Mouse (Mus musculus) midbrain, postnatal 0 days (tissue): Measurements from ENCODE around the gene Unc13d. TPM values are rescaled to one million over a fixed set of nuclear protein-coding genes. Genes with fewer than 3 reads are reported as not detected.

Source experiments
- ATAC-seq: fragments of 200-750 bp; cut with Nextera tagmentation; 2 replicates; pipeline ENCODE4 v1.8.0; 2017; ENCODE audit warnings: moderate number of reproducible peaks, mild to moderate bottlenecking, moderate TSS enrichment, moderate library complexity; ENCODE audit not compliant: low FRiP score
- DNase-seq: peaks from one replicate; pipeline ENCODE4 v3.0.0-alpha.2; 2015; ENCODE audit warnings: low spot score
- H3K27ac ChIP-seq: fragments of 300-500 bp; sonication (generic); 2 replicates; pipeline ENCODE4 v1.5.1; 2014; ENCODE audit warnings: low read depth, mild to moderate bottlenecking, low read length, mixed read lengths
- H3K27me3 ChIP-seq: fragments of 300-500 bp; sonication (generic); 2 replicates; pipeline ENCODE4 v1.6.1; 2014; ENCODE audit warnings: low read length, control low read depth, mixed read lengths; ENCODE audit not compliant: insufficient read depth
- H3K36me3 ChIP-seq: fragments of 300-500 bp; sonication (generic); 2 replicates; pipeline ENCODE4 v1.6.1; 2014; ENCODE audit warnings: low read length, control low read depth, mixed read lengths; ENCODE audit not compliant: insufficient read depth
- H3K4me1 ChIP-seq: fragments of 300-500 bp; sonication (generic); 2 replicates; pipeline ENCODE4 v1.6.1; 2014; ENCODE audit warnings: mild to moderate bottlenecking, control low read depth, antibody characterized with exemption, low read length, mixed read lengths; ENCODE audit not compliant: insufficient read depth
- H3K4me2 ChIP-seq: fragments of 300-500 bp; sonication (generic); 2 replicates; pipeline ENCODE4 v1.6.1; 2014; ENCODE audit warnings: low read depth, mild to moderate bottlenecking, low read length, mixed read lengths; ENCODE audit not compliant: poor library complexity, severe bottlenecking
- H3K4me3 ChIP-seq: fragments of 300-500 bp; sonication (generic); 2 replicates; pipeline ENCODE4 v1.5.1; 2014; ENCODE audit warnings: low read depth, mild to moderate bottlenecking, low read length, moderate library complexity
- H3K9ac ChIP-seq: fragments of 300-500 bp; sonication (generic); replicated peaks from 2 replicates; pipeline ENCODE4 v1.6.1; 2014; ENCODE audit warnings: mild to moderate bottlenecking, low read length, moderate library complexity, mixed read lengths; ENCODE audit not compliant: poor library complexity, severe bottlenecking
- H3K9me3 ChIP-seq: fragments of 300-500 bp; sonication (generic); 2 replicates; pipeline ENCODE4 v1.6.1; 2016; ENCODE audit warnings: low read length, control low read depth
- CTCF ChIP-seq: IDR thresholded peaks from 2 replicates; pipeline ENCODE4 v1.5.1; 2016; ENCODE audit warnings: antibody characterized with exemption, mild to moderate bottlenecking
- WGBS: fragments of 180-500 bp; shearing (Covaris S2); extraction: QIAGEN DNeasy Blood & Tissue Kit; methylation state at CpG from one replicate; pipeline ENCODE4 v1.1.7; 2014; 5-methylcytosine and 5-hydroxymethylcytosine counted together
- polyA plus RNA-seq: library from polyadenylated mRNA; unstranded; fragments of >200 nt; fragmentation: Nextera tagmentation; extraction: Ambion mirVana; gene quantifications from 2 replicates; pipeline ENCODE4 v1.2.1, GENCODE M21; 2015
- total RNA-seq: library from RNA; depleted of rRNA; stranded (reverse); fragments of >200 nt; gene quantifications from 2 replicates; pipeline ENCODE4 v1.2.3, GENCODE M21; 2014

Gene Unc13d
- total and polyA plus RNA-seq, 2 experiments from 2014 or later, result 0.22 to 0.77 TPM

- DNase-seq (no peak), ATAC-seq (no peak)
- no peak for TF ChIP-seq CTCF
- Histone ChIP-seq H3K9ac (no peak overlapping the region), H3K36me3 (peaks cover 43% of the 10 kb centered on the region), H3K4me2 (no peak overlapping the region), H3K4me1 (0 out of 2 replicates have a peak, but pooled peaks cover 3% of the 10 kb centered on the region), H3K4me3 (no peak overlapping the region), H3K9me3 (no peaks in the 10 kb centered on the region), H3K27ac (no peak overlapping the region), H3K27me3 (no peaks in the 10 kb centered on the region)
- 89% methylated on average over 14 of the region's 14 CpGs for WGBS
Observed at GRCm38 (mm10) chr11:116083096-116083672, 5.4 kb upstream of the Unc13d start.

DNA sequence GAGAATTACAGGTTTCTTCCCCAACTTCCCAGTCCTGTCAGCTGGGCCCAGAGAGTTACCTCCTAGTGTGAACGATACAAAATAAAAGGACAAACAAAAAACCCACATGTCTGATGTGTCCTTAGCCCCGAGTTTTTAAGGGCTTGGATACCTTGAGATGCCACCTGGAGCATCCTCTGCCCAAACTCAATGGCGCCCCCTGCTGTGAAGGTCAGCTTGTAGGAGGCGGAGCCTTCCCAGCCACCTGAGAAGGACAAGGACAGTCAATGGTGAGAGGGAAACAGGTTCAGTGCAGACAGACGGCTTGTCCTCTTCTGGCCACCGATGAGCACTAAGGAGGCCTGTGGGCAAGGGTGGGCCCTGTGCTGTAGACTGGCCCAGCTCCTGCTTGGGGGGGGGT is 3.3 kb upstream of the Unc13d start:
- H3K4me1 ChIP-seq, result 0 out of 2 replicates have a peak, but pooled peaks cover 3% of the 10 kb centered on the region
- H3K4me2 ChIP-seq, result no peak overlapping the region
- TF ChIP-seq CTCF, result peak; percentile 43; the same call in 1 of the 2 replicates
- DNase-seq (no peak), ATAC-seq (no peak)
- H3K27ac ChIP-seq, result no peak overlapping the region
- H3K36me3 ChIP-seq, result peaks cover 43% of the 10 kb centered on the region
- H3K4me3 ChIP-seq, result no peak overlapping the region
- H3K27me3 ChIP-seq, result no peaks in the 10 kb centered on the region
- WGBS, result 67% methylated on average over 6 of the region's 6 CpGs
- no peak overlapping the region for H3K9ac ChIP-seq
- H3K9me3 ChIP-seq, result no peaks in the 10 kb centered on the region

- TF ChIP-seq CTCF, result no peak
- Histone ChIP-seq H3K9me3 (no peaks in the 10 kb centered on the region), H3K9ac (no peak overlapping the region), H3K4me3 (no peak overlapping the region), H3K4me1 (no peaks in the 10 kb centered on the region), H3K27me3 (no peaks in the 10 kb centered on the region), H3K4me2 (no peak overlapping the region), H3K36me3 (peaks cover 43% of the 10 kb centered on the region), H3K27ac (no peak overlapping the region)
- no peak for DNase-seq
- ATAC-seq, result no peak
- WGBS, result 72% methylated on average over 10 of the region's 10 CpGs
Observed at GRCm38 (mm10) chr11:116079511-116079910, 1.8 kb upstream of the Unc13d start.

DNA sequence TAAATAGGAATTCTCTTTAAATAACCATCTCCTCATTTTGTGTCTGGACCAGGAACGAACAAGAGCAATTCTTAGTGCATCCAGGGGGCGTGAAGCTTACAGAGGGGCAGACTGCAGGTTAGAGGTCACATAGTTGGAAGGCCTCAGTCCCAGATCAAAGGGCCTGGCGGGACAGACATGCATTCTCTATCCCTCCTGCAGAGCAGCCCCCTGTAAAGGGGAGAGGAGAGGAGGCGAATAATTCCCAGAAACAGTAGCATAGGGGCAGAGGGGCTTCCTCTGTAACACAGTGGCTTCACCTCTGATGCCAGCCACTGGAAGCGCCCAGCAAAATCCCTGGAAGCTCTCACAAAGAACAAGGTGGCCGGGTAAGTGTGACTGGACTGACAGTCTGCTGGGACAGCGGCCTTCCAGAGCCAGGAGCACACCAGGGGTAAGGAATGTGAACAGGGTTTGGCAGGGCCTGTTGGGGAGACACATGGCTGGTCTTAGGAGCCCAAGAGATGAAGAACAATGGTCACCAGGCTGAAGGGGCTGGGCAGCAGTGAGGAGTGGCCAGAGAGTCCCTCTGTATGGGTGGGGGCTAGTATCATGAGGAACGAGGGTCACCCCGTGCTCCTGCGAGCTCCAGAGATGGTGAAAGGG is 1.0 kb upstream of the Unc13d start:
- no peak for TF ChIP-seq CTCF
- DNase-seq (no peak), ATAC-seq (no peak)
- WGBS, result 25% methylated on average over 10 of the region's 10 CpGs
- H3K4me2 ChIP-seq, result no peak overlapping the region
- no peaks in the 10 kb centered on the region for H3K9me3 ChIP-seq
- H3K9ac ChIP-seq, result no peak overlapping the region
- H3K4me1 ChIP-seq, result no peaks in the 10 kb centered on the region
- H3K27me3 ChIP-seq, result no peaks in the 10 kb centered on the region
- H3K27ac ChIP-seq, result no peak overlapping the region
- H3K36me3 ChIP-seq, result peaks cover 41% of the 10 kb centered on the region
- no peak overlapping the region for H3K4me3 ChIP-seq

DNA sequence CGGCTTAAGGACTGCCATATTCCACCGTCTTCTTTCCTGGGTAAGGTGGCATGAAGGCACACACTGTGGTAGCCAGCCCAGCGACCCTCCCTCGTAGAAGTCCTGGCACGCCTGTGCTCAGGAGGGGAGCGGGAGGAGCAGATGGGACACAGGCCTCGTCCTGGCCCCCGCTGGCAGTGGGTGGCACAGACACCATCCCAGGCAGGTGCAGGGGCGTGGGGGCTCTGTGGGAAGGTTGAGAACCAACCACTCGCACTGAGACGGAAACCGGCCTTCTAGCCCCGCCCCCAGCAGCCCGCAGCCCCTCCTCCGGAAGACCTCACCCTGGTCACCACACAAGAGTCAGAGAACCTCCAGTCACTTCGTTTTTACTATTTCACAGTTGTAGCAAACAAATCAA is 460 bp upstream of the Unc13d start:
- no peak for ATAC-seq
- H3K27ac ChIP-seq, result no peak overlapping the region
- no peaks in the 10 kb centered on the region for H3K4me1 ChIP-seq

DNA sequence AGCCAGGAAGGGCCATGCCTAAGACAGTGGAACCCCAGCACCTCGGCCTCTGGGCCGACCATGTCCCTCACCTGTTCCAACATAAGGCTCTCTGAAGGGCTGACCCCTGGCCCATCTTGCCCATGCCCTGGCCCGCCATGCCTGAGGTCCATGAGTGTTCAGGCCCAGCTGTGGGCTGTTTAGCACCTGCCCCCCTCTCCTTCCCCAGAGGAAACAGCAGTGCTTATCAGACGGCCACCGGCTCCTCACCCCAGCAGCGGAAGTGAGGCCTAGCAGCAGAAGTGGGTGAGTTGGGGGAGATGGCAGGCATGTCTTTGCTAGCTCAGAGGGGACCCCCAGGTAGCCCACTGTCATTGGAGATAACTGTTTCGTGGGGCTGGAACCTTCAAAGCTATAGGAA is 925 bp downstream of the Unc13d start:
- Histone ChIP-seq H3K27ac (no peak overlapping the region), H3K9ac (no peak overlapping the region), H3K4me1 (no peaks in the 10 kb centered on the region), H3K9me3 (no peaks in the 10 kb centered on the region), H3K36me3 (peaks cover 26% of the 10 kb centered on the region), H3K4me3 (no peak overlapping the region), H3K4me2 (no peak overlapping the region), H3K27me3 (no peaks in the 10 kb centered on the region)
- no peak for DNase-seq
- WGBS, result 93% methylated on average over 6 of the region's 7 CpGs
- no peak for ATAC-seq
- no peak for TF ChIP-seq CTCF

More for the DNA sequence above, 460 bp upstream of the Unc13d start:
- Histone ChIP-seq H3K9me3 (no peaks in the 10 kb centered on the region), H3K9ac (peak overlapping the region; percentile 50; the same call in 1 of the 2 replicates), H3K36me3 (peaks cover 35% of the 10 kb centered on the region), H3K4me2 (peak overlapping the region; percentile 32), H3K4me3 (no peak overlapping the region), H3K27me3 (no peaks in the 10 kb centered on the region)
- WGBS, result 9% methylated on average over 16 of the region's 16 CpGs
- no peak for DNase-seq
- no peak for TF ChIP-seq CTCF
